Mouse (Mus musculus): ENCODE data around the gene Dazap2.

DNA sequence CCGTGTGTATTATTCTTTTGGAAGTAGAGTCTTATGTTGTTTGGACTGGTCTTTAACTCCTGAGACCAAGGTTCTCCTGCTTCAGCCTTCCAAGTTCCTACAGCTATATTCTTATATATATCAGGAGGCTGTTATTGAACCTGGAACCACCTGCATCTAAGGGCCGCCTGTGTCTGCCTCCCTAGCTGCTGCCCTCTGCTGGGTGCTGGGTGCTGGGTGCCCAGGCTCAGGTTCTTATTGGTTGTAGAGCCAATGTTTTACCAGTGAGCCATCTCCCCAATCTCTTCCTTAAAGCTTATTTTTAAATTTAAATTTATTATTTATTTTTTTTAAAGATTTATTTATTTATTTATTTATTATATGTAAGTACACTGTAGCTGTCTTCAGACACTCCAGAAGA lies 2.7 kb upstream of the Dazap2 start:
- TF ChIP-seq POLR2A (IDR thresholded peaks at IDR 0.05; ENCODE audit: borderline replicate concordance, insufficient read depth, low read length) (no peak), CTCF (IDR thresholded peaks at IDR 0.05; ENCODE audit: borderline replicate concordance, insufficient read depth, low read depth, low read length) (0 out of 2 replicates have a peak, but pooled peaks have one; percentile 17)
